Mouse (Mus musculus) neural tube, embryonic 11.5 days (tissue): Measurements from ENCODE around the gene Glt1d1. TPM values are rescaled to one million over a fixed set of nuclear protein-coding genes. Genes with fewer than 3 reads are reported as not detected.

Experiments used
- ATAC-seq: fragments of 200-750 bp; cut with Nextera tagmentation; 2 replicates; pipeline ENCODE4 v1.8.0; 2017; ENCODE audit warnings: moderate number of reproducible peaks, mild to moderate bottlenecking, moderate TSS enrichment, moderate library complexity; ENCODE audit not compliant: insufficient read depth, low FRiP score, low TSS enrichment
- DNase-seq: peaks from one replicate; pipeline ENCODE4 v3.0.0-alpha.2; 2015; ENCODE audit warnings: low spot score
- H3K27ac ChIP-seq: fragments of 300-500 bp; sonication (generic); 2 replicates; pipeline ENCODE4 v1.5.1; 2014; ENCODE audit warnings: low read depth, mild to moderate bottlenecking, low read length
- H3K27me3 ChIP-seq: fragments of 300-500 bp; sonication (generic); 2 replicates; pipeline ENCODE4 v1.6.1; 2014; ENCODE audit warnings: mild to moderate bottlenecking, low read length, mixed read lengths; ENCODE audit not compliant: control insufficient read depth, insufficient read depth
- H3K36me3 ChIP-seq: fragments of 300-500 bp; sonication (generic); 2 replicates; pipeline ENCODE4 v1.6.1; 2014; ENCODE audit warnings: mild to moderate bottlenecking, low read length, moderate library complexity, mixed read lengths; ENCODE audit not compliant: control insufficient read depth, insufficient read depth
- H3K4me1 ChIP-seq: fragments of 300-500 bp; sonication (generic); 2 replicates; pipeline ENCODE4 v1.6.1; 2014; ENCODE audit warnings: low read length, mixed read lengths; ENCODE audit not compliant: control insufficient read depth, insufficient read depth
- H3K4me2 ChIP-seq: fragments of 300-500 bp; sonication (generic); 2 replicates; pipeline ENCODE4 v1.6.1; 2014; ENCODE audit warnings: low read depth, mild to moderate bottlenecking, moderate library complexity
- H3K4me3 ChIP-seq: fragments of 300-500 bp; sonication (generic); 2 replicates; pipeline ENCODE4 v1.5.1; 2014; ENCODE audit warnings: low read depth, low read length
- H3K9ac ChIP-seq: fragments of 300-500 bp; sonication (generic); 2 replicates; pipeline ENCODE4 v1.6.1; 2014; ENCODE audit warnings: mild to moderate bottlenecking, low read length
- H3K9me3 ChIP-seq: fragments of 300-500 bp; sonication (generic); 2 replicates; pipeline ENCODE4 v1.6.1; 2016; ENCODE audit warnings: low read length; ENCODE audit not compliant: control insufficient read depth
- WGBS: fragments of 180-500 bp; shearing (Covaris S2); extraction: QIAGEN DNeasy Blood & Tissue Kit; methylation state at CpG from one replicate; pipeline ENCODE4 v1.1.7; 2014; 5-methylcytosine and 5-hydroxymethylcytosine counted together
- polyA plus RNA-seq: library from polyadenylated mRNA; unstranded; fragments of >200 nt; fragmentation: Nextera tagmentation; extraction: Ambion mirVana; gene quantifications from 2 replicates; pipeline ENCODE4 v1.2.1, GENCODE M21; 2014

The Glt1d1 gene
- polyA plus RNA-seq, 1 experiment from 2014 or later, result 1.1 TPM

- no peak overlapping the region for H3K27ac ChIP-seq
- no peak overlapping the region for H3K4me2 ChIP-seq
- ATAC-seq, result no peak
- H3K9me3 ChIP-seq, result no peaks in the 10 kb centered on the region
- no peaks in the 10 kb centered on the region for H3K27me3 ChIP-seq
- DNase-seq, result no peak
- no peaks in the 10 kb centered on the region for H3K36me3 ChIP-seq
- no peaks in the 10 kb centered on the region for H3K4me1 ChIP-seq
- H3K4me3 ChIP-seq, result no peak overlapping the region
- no peak overlapping the region for H3K9ac ChIP-seq
- 87% methylated on average over 6 of the region's 6 CpGs for WGBS
Observed at GRCm38 (mm10) chr5:127639067-127639605, 7.1 kb downstream of the Glt1d1 start.

GRCm38 (mm10) chr5:127639635-127640034 is 7.6 kb downstream of the Glt1d1 start:
- 93% methylated on average over 13 of the region's 13 CpGs for WGBS

GRCm38 (mm10) chr5:127640359-127640758 is 8.3 kb downstream of the Glt1d1 start:
- DNase-seq (no peak), ATAC-seq (no peak)
- 94% methylated on average over 3 of the region's 3 CpGs for WGBS

More at GRCm38 (mm10) chr5:127639635-127640034, 7.6 kb downstream of the Glt1d1 start:
- ATAC-seq, result no peak
- H3K4me2 ChIP-seq, result no peak overlapping the region
- H3K9ac ChIP-seq, result no peak overlapping the region
- no peak overlapping the region for H3K27ac ChIP-seq
- H3K36me3 ChIP-seq, result no peaks in the 10 kb centered on the region
- no peak for DNase-seq
- H3K9me3 ChIP-seq, result no peaks in the 10 kb centered on the region
- H3K4me3 ChIP-seq, result no peak overlapping the region
- no peaks in the 10 kb centered on the region for H3K4me1 ChIP-seq
- no peaks in the 10 kb centered on the region for H3K27me3 ChIP-seq

DNA sequence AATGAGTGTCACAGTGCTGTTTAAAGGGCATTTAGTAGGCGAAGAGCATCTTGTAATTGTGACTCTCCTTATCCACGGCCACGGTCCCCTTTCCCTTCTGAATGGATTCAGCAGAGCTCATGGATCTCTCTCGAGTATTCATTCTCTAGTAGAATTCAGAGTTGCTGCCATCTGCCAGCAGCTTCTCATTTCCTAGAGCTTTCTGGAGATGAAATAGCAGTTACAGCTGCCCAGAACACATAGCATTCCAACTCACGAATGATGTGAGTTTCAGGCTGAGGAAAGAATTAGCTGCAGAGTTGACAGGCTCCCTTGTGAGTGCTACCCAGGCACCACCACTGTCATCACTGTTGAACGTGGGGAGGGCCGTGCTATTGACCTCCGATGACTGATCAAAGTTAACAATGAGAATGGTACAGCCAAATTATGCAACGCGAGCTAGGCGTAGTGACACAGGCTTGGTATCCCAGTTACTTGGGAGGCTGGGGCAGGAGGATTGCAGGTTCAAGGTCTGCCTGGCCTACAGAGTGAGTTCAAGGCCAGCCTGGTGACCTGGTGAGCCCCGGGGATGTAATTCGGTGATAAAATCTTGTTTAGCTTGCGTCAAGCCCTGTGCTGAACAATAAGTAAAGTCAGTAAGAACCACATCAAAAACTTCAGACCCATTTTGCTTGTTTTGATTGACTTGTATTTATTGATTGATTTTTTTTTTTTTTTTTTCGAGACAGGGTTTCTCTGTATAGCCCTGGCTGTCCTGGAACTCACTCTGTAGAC is 9.3 kb downstream of the Glt1d1 start:
- no peak overlapping the region for H3K27ac ChIP-seq
- ATAC-seq (no peak), DNase-seq (no peak)
- H3K4me3 ChIP-seq, result no peak overlapping the region
- H3K4me1 ChIP-seq, result no peaks in the 10 kb centered on the region
- no peak overlapping the region for H3K9ac ChIP-seq
- no peaks in the 10 kb centered on the region for H3K36me3 ChIP-seq
- H3K9me3 ChIP-seq, result no peaks in the 10 kb centered on the region
- H3K4me2 ChIP-seq, result no peak overlapping the region
- no peaks in the 10 kb centered on the region for H3K27me3 ChIP-seq
- 96% methylated on average over 15 of the region's 15 CpGs for WGBS

More at GRCm38 (mm10) chr5:127640359-127640758, 8.3 kb downstream of the Glt1d1 start:
- no peak overlapping the region for H3K9ac ChIP-seq
- H3K27ac ChIP-seq, result no peak overlapping the region
- no peak overlapping the region for H3K4me2 ChIP-seq
- no peak overlapping the region for H3K4me3 ChIP-seq
- no peaks in the 10 kb centered on the region for H3K36me3 ChIP-seq
- H3K9me3 ChIP-seq, result no peaks in the 10 kb centered on the region
- H3K4me1 ChIP-seq, result no peaks in the 10 kb centered on the region
- H3K27me3 ChIP-seq, result no peaks in the 10 kb centered on the region

DNA sequence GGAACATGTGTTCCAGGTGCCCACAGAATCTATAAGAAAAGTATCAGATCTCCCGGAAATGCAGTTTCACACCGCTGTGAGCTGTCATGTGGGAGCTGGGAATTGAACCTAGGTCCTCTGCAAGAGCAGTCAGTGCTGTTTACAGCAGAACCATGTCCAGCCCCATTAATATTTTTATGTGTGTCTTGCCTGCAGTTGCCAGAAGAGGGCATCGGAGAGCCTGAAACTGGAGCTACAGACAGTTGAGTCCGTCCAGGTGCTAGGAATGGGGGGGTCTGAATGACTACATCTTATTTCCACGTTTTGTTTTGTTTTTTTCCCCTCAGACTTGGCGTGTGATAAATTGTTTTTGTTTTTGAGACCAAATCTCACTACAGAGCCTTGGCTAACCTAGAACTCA is 16.0 kb downstream of the Glt1d1 start:
- H3K4me3 ChIP-seq, result no peak overlapping the region
- H3K27ac ChIP-seq, result no peak overlapping the region
- no peak overlapping the region for H3K4me2 ChIP-seq
- DNase-seq, result no peak
- H3K9ac ChIP-seq, result no peak overlapping the region
- no peaks in the 10 kb centered on the region for H3K36me3 ChIP-seq
- no peaks in the 10 kb centered on the region for H3K9me3 ChIP-seq
- no peak for ATAC-seq
- 79% methylated on average over 6 of the region's 6 CpGs for WGBS
- H3K4me1 ChIP-seq, result no peaks in the 10 kb centered on the region
- no peaks in the 10 kb centered on the region for H3K27me3 ChIP-seq

GRCm38 (mm10) chr5:127649077-127649476 is 17.0 kb downstream of the Glt1d1 start:
- no peak overlapping the region for H3K4me2 ChIP-seq
- no peaks in the 10 kb centered on the region for H3K4me1 ChIP-seq
- no peaks in the 10 kb centered on the region for H3K9me3 ChIP-seq
- H3K27me3 ChIP-seq, result no peaks in the 10 kb centered on the region
- DNase-seq, result peak; percentile 22
- H3K27ac ChIP-seq, result no peak overlapping the region
- H3K4me3 ChIP-seq, result no peak overlapping the region
- H3K36me3 ChIP-seq, result no peaks in the 10 kb centered on the region
- no peak for ATAC-seq
- H3K9ac ChIP-seq, result no peak overlapping the region

DNA sequence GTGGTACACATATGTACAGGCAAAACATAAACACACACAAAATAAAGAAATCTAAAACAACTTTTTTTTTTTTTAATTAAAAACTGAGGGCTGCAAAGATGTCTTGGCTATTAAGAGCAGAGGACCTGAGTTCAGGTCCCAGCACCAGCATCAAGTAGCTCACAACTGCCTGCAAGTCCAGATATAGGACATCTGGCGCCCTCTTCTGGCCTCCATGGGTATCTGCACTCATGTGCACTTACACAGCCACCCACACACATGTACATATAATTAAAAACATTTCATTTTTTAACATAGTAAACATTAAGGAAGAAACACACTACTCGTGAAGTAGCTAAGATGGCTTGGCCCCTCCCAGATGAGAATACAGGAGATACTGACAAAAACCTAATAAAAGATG is 26.2 kb downstream of the Glt1d1 start:
- Histone ChIP-seq H3K9me3 (no peaks in the 10 kb centered on the region), H3K4me2 (no peak overlapping the region), H3K4me1 (no peaks in the 10 kb centered on the region), H3K27ac (no peak overlapping the region), H3K27me3 (no peaks in the 10 kb centered on the region), H3K36me3 (no peaks in the 10 kb centered on the region), H3K4me3 (no peak overlapping the region), H3K9ac (no peak overlapping the region)
- ATAC-seq (no peak), DNase-seq (no peak)
- WGBS, result 89% methylated on average over 2 of the region's 2 CpGs

- WGBS, result 88% methylated on average over 3 of the region's 3 CpGs
- ATAC-seq (no peak), DNase-seq (no peak)
- no peak overlapping the region for H3K27ac ChIP-seq
- no peak overlapping the region for H3K4me3 ChIP-seq
- no peaks in the 10 kb centered on the region for H3K9me3 ChIP-seq
- H3K36me3 ChIP-seq, result no peaks in the 10 kb centered on the region
- no peaks in the 10 kb centered on the region for H3K4me1 ChIP-seq
- H3K27me3 ChIP-seq, result no peaks in the 10 kb centered on the region
- no peak overlapping the region for H3K4me2 ChIP-seq
- H3K9ac ChIP-seq, result no peak overlapping the region
Observed at GRCm38 (mm10) chr5:127659312-127659711, 27.2 kb downstream of the Glt1d1 start.

DNA sequence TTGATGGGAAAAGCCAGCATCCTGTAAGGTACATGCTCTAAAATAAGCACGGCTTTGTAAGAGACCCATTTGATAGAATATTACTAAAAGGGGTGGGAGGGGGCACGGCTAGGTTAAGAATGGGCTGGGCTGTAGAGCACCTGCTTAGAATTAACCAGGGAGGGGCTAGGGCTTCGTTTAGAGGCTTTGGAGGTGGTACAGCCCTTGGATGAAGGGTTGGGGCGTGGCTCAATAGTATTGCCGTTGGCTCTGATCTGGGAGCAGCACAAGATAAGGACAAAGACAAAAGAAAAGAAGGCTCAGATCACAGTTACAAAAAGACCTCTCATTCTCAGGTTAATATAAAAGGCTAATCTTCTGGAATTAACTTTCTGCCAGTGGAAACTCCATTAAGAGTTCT is 28.2 kb downstream of the Glt1d1 start:
- H3K36me3 ChIP-seq, result no peaks in the 10 kb centered on the region
- DNase-seq, result no peak
- 82% methylated on average over 5 of the region's 5 CpGs for WGBS
- H3K4me1 ChIP-seq, result no peaks in the 10 kb centered on the region
- no peaks in the 10 kb centered on the region for H3K27me3 ChIP-seq
- H3K4me2 ChIP-seq, result no peak overlapping the region
- no peaks in the 10 kb centered on the region for H3K9me3 ChIP-seq
- H3K9ac ChIP-seq, result no peak overlapping the region
- no peak overlapping the region for H3K27ac ChIP-seq
- H3K4me3 ChIP-seq, result no peak overlapping the region
- no peak for ATAC-seq
